ENCODE assay signal across 26 mouse cellular contexts in the genomic region with DNA sequence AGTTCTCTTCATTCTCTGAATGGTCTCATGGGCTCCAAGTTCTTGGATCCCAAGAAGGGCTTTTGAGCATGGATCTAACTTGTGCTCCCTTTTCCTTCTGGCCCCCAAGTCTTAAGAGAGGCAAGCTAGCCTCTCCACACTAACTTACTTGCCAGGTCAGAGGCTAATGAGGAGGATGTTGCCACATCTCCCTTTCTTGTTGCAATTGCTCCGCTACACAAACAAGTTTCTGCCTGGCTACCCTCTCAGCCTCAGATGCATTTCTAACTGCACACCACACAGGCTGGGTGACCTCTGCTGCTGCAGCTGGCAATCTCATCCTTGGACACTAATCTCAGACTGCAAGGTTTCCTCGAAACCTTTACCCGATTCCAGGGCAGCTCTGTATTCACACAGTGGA. TPM values are rescaled to one million over a fixed set of nuclear protein-coding genes. Genes with fewer than 3 reads are reported as not detected.
A peak's percentile ranks its signal among the peaks of the same experiment; 100 is the strongest.
DNase-seq lines count a peak whose midpoint lies in the region; ATAC-seq and TF ChIP-seq lines count a peak whose summit lies in the region.
"Had no signal": no experiment of that assay in that cellular context is flagged by ENCODE, and none has a peak within 500 bp of the region (broad histone marks: within the 10 kb centered on the region; RNA-seq: fewer than 3 reads in every experiment).

No protein-coding gene starts in this region.

- no peaks in the 10 kb centered on the region for H3K79me2 ChIP-seq in heart, adult 2 months (replicated peaks; ENCODE audit: control insufficient read depth, insufficient read depth, low read length)

- no peaks in the 10 kb centered on the region for H3K36me3 ChIP-seq in heart, embryonic 10.5 days
- no peaks in the 10 kb centered on the region for H3K36me3 ChIP-seq in heart, adult 2 months (ENCODE audit: control insufficient read depth, insufficient read depth, low read length)
- H3K36me3 ChIP-seq: forebrain, embryonic 10.5 days; hindbrain, embryonic 12.5 days; hindbrain, embryonic 15.5 days had no signal

- H3K9me3 ChIP-seq in heart, embryonic 10.5 days: no peaks in the 10 kb centered on the region
- H3K9me3 ChIP-seq: forebrain, embryonic 10.5 days; forebrain, embryonic 13.5 days; hindbrain, embryonic 12.5 days; hindbrain, embryonic 15.5 days had no signal

- peak; percentile 63 for ATAC-seq in megakaryocyte, adult 5-6 weeks (ENCODE audit: poor library complexity, severe bottlenecking)
- ATAC-seq: activated CD4-positive, CD25-positive, alpha-beta regulatory T cell, adult 4 months; CD4-positive, CD25-positive, alpha-beta regulatory T cell, adult 4 months; forebrain, embryonic 13.5 days; forebrain, embryonic 16.5 days had no signal

- peak; percentile 39 for DNase-seq in heart, embryonic 10.5 days (ENCODE audit: low spot score)
- no peak for DNase-seq in heart, adult 2 months
- peak; percentile 17 for DNase-seq in testis, postnatal 10 days (ENCODE audit: low spot score)
- no peak for DNase-seq in testis, postnatal 14 days (ENCODE audit: low spot score)
- DNase-seq in lung, postnatal 14 days: no peak
- DNase-seq: adrenal gland, postnatal 36 days; cerebellum, adult 18-20 months; cerebellum, adult 9-10 months; cerebellum, postnatal 14 days; gastrocnemius, adult 2 months; gastrocnemius, postnatal 14 days; heart, adult 18-20 months had no signal

- no peaks in the 10 kb centered on the region for H3K4me1 ChIP-seq in heart, embryonic 10.5 days
- H3K4me1 ChIP-seq in heart, adult 2 months (ENCODE audit: control insufficient read depth, insufficient read depth, low read length): no peaks in the 10 kb centered on the region
- H3K4me1 ChIP-seq: forebrain, embryonic 10.5 days; forebrain, embryonic 13.5 days had no signal

- H3K4me3 ChIP-seq in heart, embryonic 10.5 days: no peak overlapping the region
- H3K4me3 ChIP-seq in heart, adult 2 months: no peak overlapping the region
- H3K4me3 ChIP-seq: forebrain, embryonic 10.5 days; forebrain, embryonic 13.5 days; gastrocnemius, adult 2 months; hindbrain, embryonic 12.5 days; hindbrain, embryonic 15.5 days had no signal

- no peak for TF ChIP-seq EP300 in heart, adult 2 months (IDR thresholded peaks at IDR 0.05; ENCODE audit: insufficient read depth, low read depth, low read length)

- intact Hi-C loops in heart, adult 2 months (cut with DNase I): no loop called here

- no peak for TF ChIP-seq CTCF in heart, adult 2 months (IDR thresholded peaks at IDR 0.05)

- no peak for TF ChIP-seq POLR2A in heart, adult 2 months (IDR thresholded peaks at IDR 0.05; ENCODE audit: insufficient read depth, low read depth, low read length)

- no peak overlapping the region for H3K9ac ChIP-seq in heart, adult 2 months (ENCODE audit: low read depth, low read length)
- H3K9ac ChIP-seq: forebrain, embryonic 13.5 days; hindbrain, embryonic 12.5 days; hindbrain, embryonic 15.5 days had no signal

- 84% methylated on average over 3 of the region's 3 CpGs for WGBS in heart, embryonic 10.5 days
- 88% methylated on average over 3 of the region's 3 CpGs for WGBS in heart, adult 2 months

- no peak overlapping the region for H3K27ac ChIP-seq in heart, embryonic 10.5 days
- H3K27ac ChIP-seq in heart, adult 2 months: no peak overlapping the region
- H3K27ac ChIP-seq: forebrain, embryonic 10.5 days; forebrain, embryonic 13.5 days; gastrocnemius, adult 2 months; hindbrain, embryonic 12.5 days; hindbrain, embryonic 15.5 days had no signal

- no peaks in the 10 kb centered on the region for H3K27me3 ChIP-seq in heart, embryonic 10.5 days (ENCODE audit: insufficient read depth, poor library complexity, severe bottlenecking)
- no peaks in the 10 kb centered on the region for H3K27me3 ChIP-seq in heart, adult 2 months (ENCODE audit: control insufficient read depth, insufficient read depth, low read length)
- H3K27me3 ChIP-seq: forebrain, embryonic 13.5 days; hindbrain, embryonic 12.5 days; hindbrain, embryonic 15.5 days had no signal

RNA-seq across cellular contexts. Expression of gene Vamp9, which starts 23.6 kb away (rescaled TPM):
- polyA plus RNA-seq in heart, embryonic 10.5 days (2016; fragmentation: Nextera tagmentation; extraction: Ambion mirVana): 0.35 and 0.42 TPM in 2 replicates
- under 1 TPM in 1 of 2 experiments, not detected in 1; 0.36 TPM for total RNA-seq in heart, adult 2 months (2021)
- not detected in 2 replicates for polyA plus RNA-seq in heart, adult 2 months (2012; rRNA removed)
- total RNA-seq in megakaryocyte, adult 5-6 weeks (2015): not detected in 2 replicates
- total RNA-seq in megakaryocyte, adult 5-6 weeks (2017): not detected in 2 replicates
- total RNA-seq: gastrocnemius, adult 2 months; gastrocnemius, postnatal 14 days; heart, adult 18-20 months; heart, postnatal 25 days; hematopoietic stem cell, adult 5-6 weeks; MEL had no signal
- polyA plus RNA-seq: activated CD4-positive, CD25-positive, alpha-beta regulatory T cell, adult 4 months; C2C12; embryonic facial prominence, embryonic 11.5 days; embryonic facial prominence, embryonic 14.5 days; hindbrain, embryonic 12.5 days had no signal

Comparison
In these comparisons a context has a peak if more than half of its experiments do, and no peak if none do; other contexts are left out.
1. DNase-seq: peak in heart, embryonic 10.5 days (single experiment) and testis, postnatal 10 days (single experiment); none in heart, adult 2 months (0 of 2), testis, postnatal 14 days (single experiment) and lung, postnatal 14 days (single experiment).